Mouse (Mus musculus): Measurements from ENCODE around the gene Rab35.
A peak's percentile ranks its signal among the peaks of the same experiment; 100 is the strongest.

Gene Rab35

DNA sequence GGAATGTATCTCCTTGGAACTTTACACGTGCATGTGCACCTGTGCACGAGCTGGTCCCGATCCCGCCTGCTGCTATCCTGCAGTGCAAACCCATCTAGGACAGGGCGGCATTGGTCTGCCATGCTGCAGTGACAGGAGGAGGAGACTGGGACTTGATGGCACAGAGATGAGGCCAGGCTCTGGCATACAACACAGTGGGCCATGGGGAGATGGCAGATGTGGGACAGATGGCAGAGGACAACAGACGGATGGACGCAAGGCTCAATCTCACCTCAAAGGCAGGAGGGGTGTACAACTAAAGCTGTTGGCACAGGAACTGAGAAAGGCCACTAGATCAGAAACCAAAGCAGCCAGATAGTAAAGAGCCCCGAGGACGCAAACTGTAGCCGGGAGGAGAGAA lies 19.2 kb downstream of the Rab35 start:
- DNase-seq: no peak

- DNase-seq: no peak
Measured at GRCm38 (mm10) chr5:115651821-115652220, 20.1 kb downstream of the Rab35 start.

GRCm38 (mm10) chr5:115652681-115653575 lies 21.2 kb downstream of the Rab35 start:
- peak; percentile 100 for DNase-seq

- no peak for DNase-seq
Measured at GRCm38 (mm10) chr5:115653776-115654175, 22.1 kb downstream of the Rab35 start.

- no peak for DNase-seq
Measured at GRCm38 (mm10) chr5:115656677-115657076, 25.0 kb downstream of the Rab35 start.

DNA sequence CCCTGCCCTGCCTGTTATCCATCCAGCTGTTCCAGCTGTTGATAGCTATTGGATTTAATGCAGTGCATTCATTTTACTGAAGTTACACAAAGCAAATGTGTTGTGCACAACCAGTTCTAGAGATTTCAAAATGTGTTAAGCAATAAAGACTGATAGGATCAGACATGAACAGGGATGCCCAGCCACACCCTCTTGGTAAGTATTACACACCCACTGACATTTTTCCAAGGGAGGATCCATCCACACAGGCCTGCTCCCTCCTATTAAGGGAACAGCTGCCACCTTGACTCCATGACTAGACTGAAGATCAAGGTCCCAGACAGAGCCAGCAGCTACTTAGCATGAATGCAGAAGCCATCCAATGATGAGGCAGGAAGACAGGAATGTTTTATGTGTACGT lies 25.5 kb downstream of the Rab35 start:
- DNase-seq: no peak

- no peak for DNase-seq
Measured at GRCm38 (mm10) chr5:115658352-115658751, 26.6 kb downstream of the Rab35 start.

DNA sequence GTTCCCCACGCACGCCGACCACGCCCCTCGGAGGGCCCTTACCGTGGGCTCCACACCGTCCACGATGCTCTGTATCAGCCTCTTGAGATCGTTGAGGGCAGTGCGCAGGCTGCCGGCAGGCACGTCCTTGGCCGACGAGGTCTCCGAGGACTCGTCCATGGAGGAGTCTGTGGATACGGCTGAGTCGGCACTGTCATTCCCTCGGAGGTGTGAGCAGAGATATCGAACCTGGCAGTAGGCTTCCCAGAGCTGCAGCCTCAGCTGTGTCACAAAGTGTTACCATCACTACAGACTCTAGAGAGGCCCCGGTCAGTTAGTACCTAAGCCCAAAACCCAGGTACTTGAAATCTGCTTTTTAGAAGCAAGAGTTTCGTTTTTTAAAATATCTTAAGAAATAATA lies 30.9 kb downstream of the Rab35 start:
- DNase-seq: no peak

DNA sequence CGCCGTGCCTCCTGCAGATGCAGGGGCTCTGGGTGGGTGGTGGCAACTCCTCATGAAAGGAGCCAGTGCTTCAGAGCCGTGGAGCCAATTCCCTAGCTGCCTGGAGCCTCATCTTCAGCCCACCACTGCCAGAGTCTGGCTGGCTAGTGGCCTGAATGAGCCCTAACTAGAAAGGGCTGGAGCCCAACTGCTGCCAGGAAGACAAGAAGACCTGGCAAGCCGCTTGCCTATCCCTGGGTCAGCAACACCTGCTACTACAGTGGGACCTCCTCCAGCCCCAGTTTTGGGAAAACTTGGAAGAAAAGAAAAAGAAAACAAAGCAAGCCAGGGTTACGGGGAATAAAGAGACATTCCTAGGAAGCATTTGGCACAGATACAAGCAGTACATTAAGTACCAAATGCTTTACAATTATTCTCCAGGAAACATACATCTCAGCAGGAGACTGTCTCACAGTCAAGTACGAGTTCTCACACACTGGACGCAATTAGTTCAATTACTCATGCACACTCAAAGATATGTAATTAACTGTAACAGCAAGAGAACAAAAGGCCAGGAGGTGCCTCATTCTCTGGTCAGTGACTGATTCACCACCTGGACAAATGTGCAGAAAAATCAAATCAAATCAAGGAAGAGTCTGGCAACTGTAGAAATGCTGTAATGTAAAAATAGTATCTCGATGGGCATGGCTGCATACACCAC lies 34.8 kb downstream of the Rab35 start:
- no peak for DNase-seq

- peak; percentile 63 for DNase-seq
Measured at GRCm38 (mm10) chr5:115667210-115667609, 35.5 kb downstream of the Rab35 start.

- DNase-seq: no peak
Measured at GRCm38 (mm10) chr5:115667894-115668293, 36.2 kb downstream of the Rab35 start.

GRCm38 (mm10) chr5:115668986-115669385 lies 37.3 kb downstream of the Rab35 start:
- no peak for DNase-seq

DNA sequence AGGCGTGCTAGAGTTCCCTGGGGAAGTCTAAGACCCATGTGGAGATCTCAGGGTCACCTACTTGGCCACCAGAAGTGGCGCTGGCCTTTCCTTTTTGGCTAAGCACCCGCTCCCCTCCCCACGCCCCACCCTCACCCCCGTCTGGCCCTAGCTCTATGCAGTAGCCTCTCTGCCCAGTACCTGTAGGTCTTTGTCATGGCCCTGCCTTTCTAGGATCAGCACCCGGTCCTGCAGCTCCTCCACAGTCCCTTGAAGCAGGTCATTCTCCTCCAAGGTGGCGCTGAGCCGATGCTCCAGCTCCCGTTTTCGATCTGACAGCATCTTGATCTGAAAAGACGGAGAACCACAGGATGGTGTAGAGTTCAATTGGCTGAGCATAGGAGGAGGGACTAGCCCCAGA lies 38.3 kb downstream of the Rab35 start:
- no peak for DNase-seq

GRCm38 (mm10) chr5:115670406-115670805 lies 38.7 kb downstream of the Rab35 start:
- no peak for DNase-seq

DNA sequence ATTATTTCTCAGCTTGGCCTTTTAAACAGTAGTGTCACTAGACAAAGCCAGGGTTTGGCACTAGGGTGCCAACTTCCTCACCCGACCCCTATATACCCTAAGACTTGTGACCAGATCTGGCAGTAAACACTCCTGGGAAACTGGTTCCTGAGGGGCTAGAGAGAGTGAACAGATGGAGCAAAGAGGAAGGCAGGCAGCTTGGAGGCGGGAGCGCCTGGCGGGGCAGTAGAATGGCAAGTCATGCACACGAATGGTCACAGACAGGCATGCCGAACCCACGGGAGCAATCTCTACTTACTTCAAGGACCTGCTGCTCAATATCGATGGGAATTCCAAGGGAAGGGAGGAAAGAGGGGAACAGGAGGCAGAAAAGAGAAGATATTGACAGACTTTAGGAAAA lies 40.1 kb downstream of the Rab35 start:
- no peak for DNase-seq

GRCm38 (mm10) chr5:115685126-115685525 lies 53.4 kb downstream of the Rab35 start:
- DNase-seq: no peak

DNA sequence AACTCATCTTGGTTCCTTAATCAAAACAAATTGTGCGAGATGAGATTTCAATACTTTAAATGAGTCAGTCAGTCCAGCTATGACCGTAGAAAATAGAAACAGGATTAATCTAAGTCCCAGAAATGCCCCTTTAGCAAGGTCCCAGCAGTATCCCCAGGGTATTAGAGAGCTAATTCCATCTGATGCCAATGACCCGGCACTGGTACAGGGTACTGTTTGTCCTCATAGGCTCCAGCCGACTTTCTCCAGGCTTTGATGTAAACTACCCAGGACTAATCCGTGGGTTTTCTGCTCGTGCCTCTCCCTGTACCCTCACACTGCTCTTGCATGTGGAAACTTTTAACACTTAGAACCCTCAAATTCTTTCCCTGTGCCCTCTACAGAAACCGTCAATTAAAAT lies 55.0 kb downstream of the Rab35 start:
- DNase-seq: no peak

GRCm38 (mm10) chr5:115693271-115693670 lies 61.6 kb downstream of the Rab35 start:
- no peak for DNase-seq

DNA sequence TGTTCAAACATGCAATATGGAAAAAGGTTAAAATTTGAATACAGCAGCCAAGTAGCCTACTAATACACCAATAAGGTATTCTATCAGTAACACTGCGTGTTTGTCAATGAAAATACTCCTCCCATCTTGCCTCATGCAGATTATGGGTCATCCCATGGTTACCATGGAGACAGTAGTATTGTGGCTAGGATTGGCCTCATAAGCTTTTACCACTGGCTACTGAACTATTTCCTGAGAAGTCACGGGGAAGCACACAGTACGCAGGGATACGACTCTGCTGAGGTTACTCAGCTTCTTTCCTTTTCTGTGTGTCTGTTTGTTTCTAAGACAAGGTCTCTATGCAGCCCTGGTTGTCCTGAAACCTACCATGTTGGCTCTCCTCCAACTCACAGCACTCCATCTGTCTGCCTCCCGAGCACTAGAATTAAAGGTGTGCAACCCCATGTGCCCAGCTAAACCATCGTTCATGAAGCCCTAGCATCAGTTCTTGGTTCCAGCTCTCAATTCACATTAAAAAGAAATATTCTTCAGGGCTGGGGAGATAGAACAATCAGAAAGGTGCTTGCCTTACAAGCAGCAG lies 63.6 kb downstream of the Rab35 start:
- DNase-seq: no peak

DNA sequence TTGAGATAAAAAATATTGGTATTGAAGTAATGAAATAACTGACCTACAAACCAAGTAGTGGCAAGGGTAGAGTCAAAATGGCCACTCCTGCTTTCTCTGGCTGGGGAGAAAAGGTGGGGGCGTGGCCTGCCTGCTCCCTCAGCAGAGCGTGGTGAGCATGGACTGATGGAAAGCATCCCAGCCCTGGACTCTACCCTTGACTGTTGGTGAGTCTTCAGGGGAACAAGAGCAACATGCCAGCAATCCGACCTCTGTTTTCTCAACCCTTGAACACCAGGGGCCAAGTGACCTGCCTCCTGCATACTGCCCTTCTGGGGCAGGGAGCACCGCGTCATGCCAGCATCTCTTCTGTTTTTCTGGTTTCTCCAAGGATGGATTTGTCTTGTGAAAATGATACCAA lies 65.1 kb downstream of the Rab35 start:
- peak; percentile 54 for DNase-seq

Data from kidney, adult 11 months (tissue).